Mouse (Mus musculus): ENCODE results near the gene Arrb1. TPM values are rescaled to one million over a fixed set of nuclear protein-coding genes. Genes with fewer than 3 reads are reported as not detected.

The Arrb1 gene
- total RNA-seq, 2 experiments from 2014 or later = 147 to 150 TPM

GRCm38 (mm10) chr7:99625722-99626375, 90.6 kb downstream of the Arrb1 start:
- intact Hi-C loops (cut with DNase I) = no loop called here
- peak; percentile 85 for DNase-seq

- intact Hi-C loops (cut with DNase I) = no loop called here
Measured at GRCm38 (mm10) chr7:99626376-99627270, 91.4 kb downstream of the Arrb1 start, which contains the start of gene Tpbgl. Gene Tpbgl, minus strand, starts transcription at chr7:99627103.

GRCm38 (mm10) chr7:99627366-99627765, 92.1 kb downstream of the Arrb1 start:
- intact Hi-C loops (cut with DNase I) = no loop called here
- DNase-seq = no peak

More at GRCm38 (mm10) chr7:99626376-99627270, 91.4 kb downstream of the Arrb1 start, which contains the start of gene Tpbgl:
- peak; percentile 56 for DNase-seq

- DNase-seq = no peak
- intact Hi-C loops (cut with DNase I) = loop anchor here (5.0 kb wide), 1 partner anchor 150 kb away; no protein-coding TSS in a partner anchor
Measured at GRCm38 (mm10) chr7:99632286-99632685, 97.0 kb downstream of the Arrb1 start.

GRCm38 (mm10) chr7:99633966-99634665, 98.8 kb downstream of the Arrb1 start:
- DNase-seq = no peak
- intact Hi-C loops (cut with DNase I) = loop anchor here (5.0 kb wide), 1 partner anchor 148 kb away; no protein-coding TSS in a partner anchor

GRCm38 (mm10) chr7:99641245-99641644, 106.0 kb downstream of the Arrb1 start:
- peak; percentile 80 for DNase-seq
- intact Hi-C loops (cut with DNase I) = no loop called here

- DNase-seq = no peak
- intact Hi-C loops (cut with DNase I) = no loop called here
Measured at GRCm38 (mm10) chr7:99642078-99642477, 106.8 kb downstream of the Arrb1 start.

GRCm38 (mm10) chr7:99644701-99645100, 109.4 kb downstream of the Arrb1 start:
- intact Hi-C loops (cut with DNase I) = no loop called here
- no peak for DNase-seq

GRCm38 (mm10) chr7:99648623-99649022, 113.4 kb downstream of the Arrb1 start:
- peak; percentile 59 for DNase-seq

GRCm38 (mm10) chr7:99649585-99649984, 114.3 kb downstream of the Arrb1 start:
- DNase-seq = no peak
- intact Hi-C loops (cut with DNase I) = no loop called here

More at GRCm38 (mm10) chr7:99648623-99649022, 113.4 kb downstream of the Arrb1 start:
- intact Hi-C loops (cut with DNase I) = no loop called here

- no peak for DNase-seq
- intact Hi-C loops (cut with DNase I) = no loop called here
Measured at GRCm38 (mm10) chr7:99654244-99654643, 119.0 kb downstream of the Arrb1 start.

Small RNA genes within 50 kb of the gene (microRNA-seq; reads per million reads assigned to microRNA genes)
- 559 reads per million, percentile 70 among the genes with 10 or more reads in this experiment for gene Mir326

Other genes with a start within 250 kb of the Arrb1 start
- 10 to 100 TPM; 63.7 to 65.6 TPM for gene Serpinh1, start 182.2 kb upstream of the Arrb1 start, total RNA-seq (2021)
- gene Gdpd5, start 154.1 kb upstream of the Arrb1 start, total RNA-seq (2021) = 10 to 100 TPM; 54.4 to 63.0 TPM
- gene Klhl35, start 69.5 kb upstream of the Arrb1 start, total RNA-seq (2021) = 1 to 10 TPM; 4.8 to 5.8 TPM
- gene Rps3, start 51.7 kb upstream of the Arrb1 start, total RNA-seq (2021) = 100 to 1,000 TPM; 379 to 396 TPM
- gene Tpbgl, start 91.6 kb downstream of the Arrb1 start, total RNA-seq (2021) = 1 to 10 TPM; 1.8 to 2.6 TPM
- 10 to 100 TPM in 1 of 2 experiments, 1 to 10 TPM in 1; 9.9 to 10.2 TPM for gene Slco2b1, start 175.9 kb downstream of the Arrb1 start, total RNA-seq (2021)
- not detected for gene Olfr520, start 194.8 kb downstream of the Arrb1 start, total RNA-seq (2021)
- gene Olfr521, start 228.0 kb downstream of the Arrb1 start, total RNA-seq (2021) = not detected

Measured in left cerebral cortex, postnatal 4 days (tissue).